11 mouse cellular contexts compared by ENCODE assay signal in genomic region chr13:40287266-40288002, GRCm38 (mm10).
DNase-seq lines count a peak whose midpoint lies in the region; ATAC-seq lines count a peak whose summit lies in the region.
"Had no signal": no experiment of that assay in that cellular context is flagged by ENCODE, and none has a peak within 500 bp of the region (broad histone marks: within the 10 kb centered on the region; RNA-seq: fewer than 3 reads in every experiment).

No protein-coding gene starts in this region.

- no peak for ATAC-seq in midbrain, embryonic 15.5 days (replicated peaks)
- ATAC-seq in midbrain, embryonic 14.5 days (ENCODE audit: low FRiP score, low TSS enrichment) = no peak
- no peak for ATAC-seq in forebrain, embryonic 11.5 days (replicated peaks; ENCODE audit: low FRiP score)
- ATAC-seq in heart, embryonic 12.5 days (ENCODE audit: insufficient number of reproducible peaks, low FRiP score) = no peak
- ATAC-seq in activated CD4-positive, CD25-positive, alpha-beta regulatory T cell, adult 4 months = no peak

- 51% methylated on average over 21 of the region's 21 CpGs for WGBS in midbrain, embryonic 15.5 days
- 63% methylated on average over 21 of the region's 21 CpGs for WGBS in midbrain, embryonic 14.5 days
- 51% methylated on average over 21 of the region's 21 CpGs for WGBS in forebrain, embryonic 11.5 days
- 81% methylated on average over 21 of the region's 21 CpGs for WGBS in heart, embryonic 12.5 days

- no peaks in the 10 kb centered on the region for H3K36me3 ChIP-seq in midbrain, embryonic 15.5 days (replicated peaks)
- no peaks in the 10 kb centered on the region for H3K36me3 ChIP-seq in midbrain, embryonic 14.5 days (ENCODE audit: control insufficient read depth, insufficient read depth, low read length)
- H3K36me3 ChIP-seq in forebrain, embryonic 11.5 days (ENCODE audit: control insufficient read depth, insufficient read depth, low read length) = no peaks in the 10 kb centered on the region
- no peaks in the 10 kb centered on the region for H3K36me3 ChIP-seq in heart, embryonic 12.5 days

- no peak overlapping the region for H3K27ac ChIP-seq in midbrain, embryonic 15.5 days
- no peak overlapping the region for H3K27ac ChIP-seq in midbrain, embryonic 14.5 days (replicated peaks; ENCODE audit: low read depth, low read length)
- H3K27ac ChIP-seq in forebrain, embryonic 11.5 days (ENCODE audit: low read depth, low read length) = no peak overlapping the region
- no peak overlapping the region for H3K27ac ChIP-seq in heart, embryonic 12.5 days (ENCODE audit: poor library complexity, severe bottlenecking)

- H3K4me2 ChIP-seq in midbrain, embryonic 15.5 days = peak overlapping the region; percentile 5; the same call in 1 of the 2 replicates
- H3K4me2 ChIP-seq in midbrain, embryonic 14.5 days (ENCODE audit: low read length) = no peak overlapping the region
- peak overlapping the region; percentile 26; the same call in 1 of the 2 replicates for H3K4me2 ChIP-seq in forebrain, embryonic 11.5 days (ENCODE audit: low read depth, low read length, severe bottlenecking)
- H3K4me2 ChIP-seq in heart, embryonic 12.5 days = no peak overlapping the region

- no peaks in the 10 kb centered on the region for H3K27me3 ChIP-seq in midbrain, embryonic 15.5 days (replicated peaks)
- no peaks in the 10 kb centered on the region for H3K27me3 ChIP-seq in midbrain, embryonic 14.5 days (ENCODE audit: control insufficient read depth, insufficient read depth, low read length)
- no peaks in the 10 kb centered on the region for H3K27me3 ChIP-seq in forebrain, embryonic 11.5 days (ENCODE audit: control insufficient read depth, insufficient read depth, low read length)
- H3K27me3 ChIP-seq in heart, embryonic 12.5 days (replicated peaks) = no peaks in the 10 kb centered on the region

- DNase-seq in midbrain, embryonic 14.5 days = no peak
- peak; percentile 61 for DNase-seq in forebrain, embryonic 11.5 days (ENCODE audit: low spot score)
- DNase-seq in hindlimb bud, embryonic 11.5 days (ENCODE audit: extremely low spot score, low read depth, low spot score) = peak; percentile 26
- DNase-seq in yolk sac, embryonic 10.5 days (ENCODE audit: low spot score) = peak; percentile 6
- DNase-seq in urinary bladder, postnatal 36 days (ENCODE audit: low spot score in 2 of 2) = no peak
- DNase-seq: cerebellum, postnatal 14 days; layer of hippocampus, adult 9-11 months; lung, postnatal 10 days had no signal

- H3K4me1 ChIP-seq in midbrain, embryonic 15.5 days = no peaks in the 10 kb centered on the region
- H3K4me1 ChIP-seq in midbrain, embryonic 14.5 days (ENCODE audit: control insufficient read depth, insufficient read depth, low read length) = no peaks in the 10 kb centered on the region
- H3K4me1 ChIP-seq in forebrain, embryonic 11.5 days (replicated peaks; ENCODE audit: control insufficient read depth, insufficient read depth, low read length) = no peaks in the 10 kb centered on the region
- no peaks in the 10 kb centered on the region for H3K4me1 ChIP-seq in heart, embryonic 12.5 days (replicated peaks)

- no peak overlapping the region for H3K9ac ChIP-seq in midbrain, embryonic 15.5 days
- H3K9ac ChIP-seq in midbrain, embryonic 14.5 days (replicated peaks; ENCODE audit: low read length) = no peak overlapping the region
- H3K9ac ChIP-seq in forebrain, embryonic 11.5 days (ENCODE audit: low read length) = no peak overlapping the region
- no peak overlapping the region for H3K9ac ChIP-seq in heart, embryonic 12.5 days

- H3K9me3 ChIP-seq in midbrain, embryonic 15.5 days = no peaks in the 10 kb centered on the region
- no peaks in the 10 kb centered on the region for H3K9me3 ChIP-seq in midbrain, embryonic 14.5 days (ENCODE audit: control insufficient read depth, low read length)
- H3K9me3 ChIP-seq in forebrain, embryonic 11.5 days (ENCODE audit: control insufficient read depth, low read length) = no peaks in the 10 kb centered on the region
- H3K9me3 ChIP-seq in heart, embryonic 12.5 days (replicated peaks) = no peaks in the 10 kb centered on the region

- H3K4me3 ChIP-seq in midbrain, embryonic 15.5 days = no peak overlapping the region
- H3K4me3 ChIP-seq in midbrain, embryonic 14.5 days (replicated peaks; ENCODE audit: low read depth, low read length) = no peak overlapping the region
- H3K4me3 ChIP-seq in forebrain, embryonic 11.5 days (ENCODE audit: low read depth, low read length) = no peak overlapping the region
- no peak overlapping the region for H3K4me3 ChIP-seq in heart, embryonic 12.5 days

Comparison
In these comparisons a context has a peak if more than half of its experiments do, and no peak if none do; other contexts are left out.
1. H3K4me2 ChIP-seq: peak in midbrain, embryonic 15.5 days (single experiment) and forebrain, embryonic 11.5 days (single experiment); none in midbrain, embryonic 14.5 days (single experiment) and heart, embryonic 12.5 days (single experiment).
2. DNase-seq: peak in forebrain, embryonic 11.5 days (single experiment), hindlimb bud, embryonic 11.5 days (single experiment) and yolk sac, embryonic 10.5 days (single experiment); none in midbrain, embryonic 14.5 days (single experiment) and urinary bladder, postnatal 36 days (0 of 2).